Mouse (Mus musculus) gastrocnemius, adult 2 months (tissue): ENCODE results near the gene Fat3. TPM values are rescaled to one million over a fixed set of nuclear protein-coding genes. Genes with fewer than 3 reads are reported as not detected.
A peak's percentile ranks its signal among the peaks of the same experiment; 100 is the strongest.

Experiments used
- DNase-seq: peaks from one replicate; pipeline ENCODE4 v3.0.0; 2022
- H3K27ac ChIP-seq: fragments of 200-600 bp; 2 replicates; pipeline ENCODE4 v1.8.1; 2022; ENCODE audit warnings: mild to moderate bottlenecking
- H3K4me3 ChIP-seq: fragments of 200-600 bp; 2 replicates; pipeline ENCODE4 v1.8.1; 2022; ENCODE audit warnings: mild to moderate bottlenecking, moderate library complexity
- CTCF ChIP-seq: fragments of 200-600 bp; IDR thresholded peaks from 2 replicates; pipeline ENCODE4 v1.8.1; 2022; ENCODE audit warnings: antibody characterized with exemption, mild to moderate bottlenecking, moderate library complexity
- intact Hi-C: fragments of 180-260 bp; cut with DNase I; formaldehyde crosslinking; loops from one replicate; pipeline ENCODE4 v1.15.1; 2025
- total RNA-seq, 2 experiments: library from RNA; stranded (reverse); gene quantifications; 2 replicates each; pipeline ENCODE4 v1.2.3; 2021

The Fat3 gene
- total RNA-seq, 2 experiments from 2014 or later: 0.26 to 0.64 TPM

DNA sequence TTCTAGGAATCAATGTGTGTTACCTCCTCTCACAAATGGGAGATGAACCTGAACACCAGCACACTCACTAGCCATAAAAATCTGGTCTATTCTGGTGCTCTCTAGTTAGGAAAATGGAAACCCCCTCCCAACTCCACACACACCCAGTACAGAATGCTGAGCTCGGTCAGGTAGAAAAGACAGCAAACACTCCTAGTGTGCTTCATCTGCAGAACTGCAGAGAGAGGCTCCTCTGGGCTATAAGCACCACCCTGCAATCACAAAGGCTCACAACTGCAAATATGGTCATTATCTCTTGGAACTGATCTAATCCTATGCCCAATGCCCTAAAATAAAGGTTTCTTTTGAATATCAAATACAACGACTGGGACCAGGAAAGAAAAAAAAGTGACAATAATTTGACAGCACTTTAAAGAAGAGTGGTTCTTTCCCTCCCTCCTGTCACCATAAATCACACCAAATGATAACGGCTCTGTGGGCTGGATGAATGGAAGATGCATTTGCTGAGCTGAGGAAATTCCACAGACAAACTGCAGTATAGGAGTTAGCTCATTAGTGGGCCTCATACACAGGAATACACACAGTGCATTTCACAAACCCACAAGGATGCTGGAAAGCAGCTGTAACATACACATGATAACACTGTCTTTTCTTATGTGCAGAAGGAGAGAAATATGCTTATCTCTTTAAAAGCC, 170.6 kb downstream of the Fat3 start:
- Histone ChIP-seq H3K27ac (no peak overlapping the region), H3K4me3 (no peak overlapping the region)
- TF ChIP-seq CTCF: no peak
- no peak for DNase-seq
- intact Hi-C loops: no loop called here

- TF ChIP-seq CTCF: no peak
- Histone ChIP-seq H3K4me3 (no peak overlapping the region), H3K27ac (no peak overlapping the region)
- no peak for DNase-seq
- intact Hi-C loops: no loop called here
Measured at GRCm38 (mm10) chr9:16318957-16319356, 182.1 kb downstream of the Fat3 start.

DNA sequence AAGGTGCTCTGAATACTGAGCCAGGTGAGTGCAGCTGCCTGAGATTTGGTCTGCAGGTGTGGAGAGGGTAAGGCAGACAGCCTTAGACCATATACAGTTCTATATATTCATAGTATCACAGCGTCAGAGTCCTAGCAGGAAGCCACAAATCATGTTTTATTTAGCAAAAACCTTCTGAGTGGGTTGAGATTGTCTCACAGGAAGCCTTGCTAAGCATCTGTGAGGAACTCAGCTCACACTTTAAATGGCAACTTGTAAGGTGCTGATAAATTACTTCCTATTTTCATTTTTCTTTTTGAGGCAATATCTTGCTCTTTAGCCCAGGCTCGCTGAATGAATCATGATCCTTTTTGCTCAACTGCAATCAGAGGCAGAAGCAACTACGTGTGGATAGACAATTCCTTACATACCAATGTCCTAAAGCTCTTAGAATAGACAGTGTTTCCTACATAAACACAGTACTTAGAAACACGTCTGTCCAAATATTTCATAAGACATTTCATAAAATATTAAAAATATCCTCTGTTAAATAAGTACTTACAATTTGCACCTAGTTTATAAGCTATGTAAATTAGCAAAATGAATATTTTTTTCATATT, 188.4 kb downstream of the Fat3 start:
- Histone ChIP-seq H3K4me3 (no peak overlapping the region), H3K27ac (no peak overlapping the region)
- no peak for TF ChIP-seq CTCF
- intact Hi-C loops: no loop called here
- DNase-seq: no peak

DNA sequence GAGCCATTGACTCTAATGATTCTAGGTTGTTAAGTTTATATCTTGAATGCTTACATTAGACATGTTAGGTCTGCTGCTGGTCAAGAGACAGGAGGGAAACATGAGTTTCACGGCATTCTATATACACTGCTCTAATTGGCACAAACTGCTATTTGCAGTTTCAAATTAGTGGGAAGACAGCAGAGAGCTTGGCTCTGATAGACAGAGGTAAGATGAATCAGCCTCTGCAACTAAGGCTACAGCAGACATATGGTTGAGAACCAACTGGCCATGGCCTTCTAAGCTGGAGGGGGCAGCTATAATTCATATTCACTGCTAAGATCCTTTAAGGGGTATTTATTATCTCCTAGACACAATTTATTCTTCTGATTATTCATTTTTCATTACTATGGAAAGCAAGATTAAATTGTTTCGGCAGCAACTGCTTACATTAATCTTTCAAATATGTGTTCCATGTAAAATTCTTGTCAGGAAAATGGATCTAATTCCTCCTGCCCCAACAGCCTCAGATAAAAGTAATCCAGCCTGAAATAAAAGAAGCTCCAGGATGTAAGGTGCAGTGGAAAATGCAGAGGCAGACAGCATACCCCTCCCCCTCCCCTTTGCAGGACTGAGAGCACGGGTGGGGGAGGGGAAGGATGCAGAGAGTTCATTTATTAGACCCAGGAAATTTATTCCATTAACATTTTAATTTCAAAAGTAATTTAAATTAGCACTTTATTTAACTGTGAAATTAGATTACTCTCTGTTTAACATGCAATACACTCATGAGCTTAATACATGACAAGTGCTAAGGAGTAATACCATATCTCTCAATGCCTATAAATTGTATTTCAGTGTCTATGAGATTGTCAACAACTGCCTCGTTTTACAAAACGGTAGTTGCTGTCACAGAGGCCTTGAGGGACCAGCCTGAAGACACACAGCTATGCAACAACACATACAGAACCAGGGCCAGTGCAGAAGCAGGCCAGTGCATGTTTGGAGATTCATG, 189.9 kb downstream of the Fat3 start:
- DNase-seq: no peak
- Histone ChIP-seq H3K27ac (no peak overlapping the region), H3K4me3 (no peak overlapping the region)
- intact Hi-C loops: no loop called here
- no peak for TF ChIP-seq CTCF

DNA sequence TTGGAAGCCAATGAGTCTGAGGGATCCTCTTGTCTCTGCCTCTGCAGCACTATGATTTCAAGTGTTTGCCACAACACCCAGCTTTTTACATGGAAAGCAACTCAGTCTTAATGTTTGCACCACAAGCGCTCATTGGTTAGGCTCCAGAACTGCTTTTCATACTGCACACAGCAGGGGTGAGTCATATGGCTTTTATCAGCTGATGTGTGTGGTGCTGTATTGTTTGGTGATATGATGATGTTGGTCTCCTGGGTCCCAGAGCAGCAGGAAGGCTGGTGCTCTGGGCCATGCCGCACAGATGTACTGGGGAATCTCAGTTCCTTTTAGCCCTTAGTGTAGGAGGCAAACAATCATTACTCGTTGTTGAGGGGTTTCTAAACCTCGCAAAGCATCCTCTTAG, 190.8 kb downstream of the Fat3 start:
- intact Hi-C loops: no loop called here
- no peak overlapping the region for H3K4me3 ChIP-seq
- no peak overlapping the region for H3K27ac ChIP-seq
- no peak for TF ChIP-seq CTCF
- no peak for DNase-seq

DNA sequence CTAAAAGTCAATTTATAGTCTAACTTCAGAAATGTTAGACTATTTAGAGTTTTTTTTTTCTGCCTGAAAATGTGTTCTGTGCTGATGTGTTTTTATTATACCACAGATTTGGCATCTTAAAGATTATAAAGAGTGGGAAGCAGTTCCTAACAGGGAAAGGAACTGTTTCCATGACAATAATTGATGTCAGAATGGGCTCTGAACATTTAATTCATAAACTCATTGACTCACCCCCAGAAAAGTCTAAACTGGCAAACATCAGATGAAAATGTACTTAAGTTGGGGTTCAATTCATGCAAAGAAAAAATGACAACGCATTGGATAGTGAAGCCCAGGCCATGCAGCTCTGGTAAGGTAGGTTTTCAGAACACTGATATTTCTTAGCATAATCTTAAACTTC, 193.3 kb downstream of the Fat3 start:
- intact Hi-C loops: no loop called here
- TF ChIP-seq CTCF: no peak
- no peak for DNase-seq
- H3K27ac ChIP-seq: no peak overlapping the region
- H3K4me3 ChIP-seq: no peak overlapping the region

- intact Hi-C loops: no loop called here
- TF ChIP-seq CTCF: no peak
Measured at GRCm38 (mm10) chr9:16306222-16306621, 194.9 kb downstream of the Fat3 start.

GRCm38 (mm10) chr9:16305396-16306086, 195.5 kb downstream of the Fat3 start:
- DNase-seq: no peak
- intact Hi-C loops: no loop called here
- no peak for TF ChIP-seq CTCF
- H3K27ac ChIP-seq: no peak overlapping the region
- H3K4me3 ChIP-seq: no peak overlapping the region

More at GRCm38 (mm10) chr9:16306222-16306621, 194.9 kb downstream of the Fat3 start:
- Histone ChIP-seq H3K4me3 (no peak overlapping the region), H3K27ac (no peak overlapping the region)
- no peak for DNase-seq

DNA sequence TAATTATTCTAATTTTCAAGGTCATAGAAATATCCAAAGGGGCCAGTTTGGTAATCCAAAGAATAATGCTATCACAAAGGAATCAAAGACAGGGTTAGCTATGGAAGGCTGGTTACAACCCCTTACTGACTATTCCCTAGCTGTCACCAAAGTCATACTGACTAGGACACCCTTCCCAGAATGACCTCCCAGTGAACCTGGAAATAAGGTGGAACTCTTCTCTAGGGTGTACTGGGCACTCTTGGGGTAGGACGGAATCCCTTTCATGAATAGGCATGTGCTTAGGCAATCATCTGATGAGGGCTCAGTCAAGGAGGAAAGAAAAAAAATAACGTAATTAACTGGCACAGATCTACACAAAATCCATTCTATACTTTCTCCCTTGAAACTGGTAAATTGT, 196.1 kb downstream of the Fat3 start:
- Histone ChIP-seq H3K27ac (peak overlapping the region; percentile 25; the same call in 1 of the 2 replicates), H3K4me3 (no peak overlapping the region)
- no peak for TF ChIP-seq CTCF
- intact Hi-C loops: no loop called here
- DNase-seq: no peak

DNA sequence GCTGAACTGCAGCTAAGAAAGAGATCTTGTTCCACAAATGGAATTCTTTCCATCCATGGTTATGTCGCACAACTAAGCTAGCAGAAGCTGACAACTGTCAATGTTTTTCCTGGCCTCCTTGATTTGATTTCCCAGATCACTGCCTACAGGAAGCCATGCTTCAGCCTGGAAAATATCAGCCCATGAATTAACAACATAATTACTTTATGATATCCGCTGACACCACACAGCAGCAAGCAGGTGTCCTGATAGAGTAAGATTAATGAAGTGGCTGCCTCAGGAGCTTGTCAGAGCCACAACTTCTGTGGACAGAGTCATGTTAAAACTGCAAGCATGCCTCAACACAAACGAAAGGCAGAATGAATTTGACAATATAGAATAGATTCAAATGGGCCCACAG, 198.6 kb downstream of the Fat3 start:
- no peak for TF ChIP-seq CTCF
- intact Hi-C loops: no loop called here
- Histone ChIP-seq H3K27ac (no peak overlapping the region), H3K4me3 (no peak overlapping the region)
- no peak for DNase-seq

GRCm38 (mm10) chr9:16297935-16298334, 203.2 kb downstream of the Fat3 start:
- intact Hi-C loops: no loop called here
- Histone ChIP-seq H3K4me3 (no peak overlapping the region), H3K27ac (no peak overlapping the region)
- no peak for TF ChIP-seq CTCF
- no peak for DNase-seq
